Mouse (Mus musculus) neural tube, embryonic 12.5 days (tissue): ENCODE results near the gene Smpdl3a. TPM values are rescaled to one million over a fixed set of nuclear protein-coding genes. Genes with fewer than 3 reads are reported as not detected.
A peak's percentile ranks its signal among the peaks of the same experiment; 100 is the strongest.

Experiments
- ATAC-seq: fragments of 200-750 bp; cut with Nextera tagmentation; 2 replicates; pipeline ENCODE4 v1.8.0; 2017; ENCODE audit warnings: low read depth, mild to moderate bottlenecking, moderate TSS enrichment, moderate library complexity; ENCODE audit not compliant: low FRiP score
- H3K27ac ChIP-seq: fragments of 300-500 bp; sonication (generic); 2 replicates; pipeline ENCODE4 v1.5.1; 2016
- H3K27me3 ChIP-seq: fragments of 300-500 bp; sonication (generic); replicated peaks from 2 replicates; pipeline ENCODE4 v1.6.1; 2016; ENCODE audit warnings: mild to moderate bottlenecking
- H3K36me3 ChIP-seq: fragments of 300-500 bp; sonication (generic); 2 replicates; pipeline ENCODE4 v1.6.1; 2016; ENCODE audit warnings: mild to moderate bottlenecking
- H3K4me1 ChIP-seq: fragments of 300-500 bp; sonication (generic); 2 replicates; pipeline ENCODE4 v1.6.1; 2016
- H3K4me2 ChIP-seq: fragments of 300-500 bp; sonication (generic); replicated peaks from 2 replicates; pipeline ENCODE4 v1.6.1; 2016; ENCODE audit warnings: mild to moderate bottlenecking
- H3K4me3 ChIP-seq: fragments of 300-500 bp; sonication (generic); 2 replicates; pipeline ENCODE4 v1.5.1; 2016
- H3K9ac ChIP-seq: fragments of 300-500 bp; sonication (generic); 2 replicates; pipeline ENCODE4 v1.6.1; 2016; ENCODE audit warnings: mild to moderate bottlenecking
- H3K9me3 ChIP-seq: fragments of 300-500 bp; sonication (generic); 2 replicates; pipeline ENCODE4 v1.6.1; 2016; ENCODE audit warnings: mild to moderate bottlenecking
- WGBS: fragments of 180-500 bp; shearing (Covaris S2); methylation state at CpG from one replicate; pipeline ENCODE4 v1.1.7; 2016; 5-methylcytosine and 5-hydroxymethylcytosine counted together
- polyA plus RNA-seq: library from polyadenylated mRNA; unstranded; fragments of >200 nt; fragmentation: Nextera tagmentation; extraction: Ambion mirVana; gene quantifications from 2 replicates; pipeline ENCODE4 v1.2.1, GENCODE M21; 2016

The Smpdl3a gene
- polyA plus RNA-seq, 1 experiment from 2014 or later, result 17.8 TPM

- WGBS, result 100% methylated on average over 1 of the region's 1 CpGs
- Histone ChIP-seq H3K36me3 (peaks cover 25% of the 10 kb centered on the region), H3K27ac (no peak overlapping the region), H3K9ac (no peak overlapping the region), H3K4me2 (no peak overlapping the region), H3K27me3 (no peaks in the 10 kb centered on the region), H3K9me3 (peaks cover 12% of the 10 kb centered on the region; the same call in 1 of the 2 replicates), H3K4me1 (peaks cover 18% of the 10 kb centered on the region; the same call in 1 of the 2 replicates), H3K4me3 (no peak overlapping the region)
- no peak for ATAC-seq
Observed at GRCm38 (mm10) chr10:57792957-57793356, 1.2 kb upstream of the Smpdl3a start.

GRCm38 (mm10) chr10:57794491-57795461 is 641 bp downstream of the Smpdl3a start:
- Histone ChIP-seq H3K27me3 (no peaks in the 10 kb centered on the region), H3K4me3 (peak overlapping the region; percentile 58), H3K4me2 (peak overlapping the region; percentile 95), H3K9ac (peak overlapping the region; percentile 74), H3K36me3 (peaks cover 25% of the 10 kb centered on the region), H3K9me3 (peaks cover 12% of the 10 kb centered on the region; the same call in 1 of the 2 replicates), H3K27ac (peak overlapping the region; percentile 17; the same call in 1 of the 2 replicates), H3K4me1 (peaks cover 18% of the 10 kb centered on the region; the same call in 1 of the 2 replicates)
- ATAC-seq, result peak; percentile 79
- WGBS, result 2% methylated on average over 44 of the region's 44 CpGs

GRCm38 (mm10) chr10:57795542-57795941 is 1.4 kb downstream of the Smpdl3a start:
- Histone ChIP-seq H3K27ac (no peak overlapping the region), H3K9ac (no peak overlapping the region), H3K9me3 (peaks cover 12% of the 10 kb centered on the region; the same call in 1 of the 2 replicates), H3K27me3 (no peaks in the 10 kb centered on the region), H3K4me3 (peak overlapping the region; percentile 58; the same call in 1 of the 2 replicates), H3K4me1 (peaks cover 18% of the 10 kb centered on the region; the same call in 1 of the 2 replicates), H3K4me2 (peak overlapping the region; percentile 95), H3K36me3 (peaks cover 18% of the 10 kb centered on the region; the same call in 1 of the 2 replicates)
- ATAC-seq, result no peak
- WGBS, result 44% methylated on average over 4 of the region's 4 CpGs

GRCm38 (mm10) chr10:57796057-57796456 is 1.9 kb downstream of the Smpdl3a start:
- no peak; the same call in 1 of the 2 replicates for ATAC-seq
- Histone ChIP-seq H3K4me1 (peaks cover 18% of the 10 kb centered on the region; the same call in 1 of the 2 replicates), H3K27me3 (no peaks in the 10 kb centered on the region), H3K36me3 (peaks cover 17% of the 10 kb centered on the region; the same call in 1 of the 2 replicates), H3K4me2 (peak overlapping the region; percentile 95; the same call in 1 of the 2 replicates), H3K27ac (no peak overlapping the region), H3K9ac (no peak overlapping the region), H3K9me3 (peaks cover 12% of the 10 kb centered on the region; the same call in 1 of the 2 replicates), H3K4me3 (no peak overlapping the region)
- WGBS, result 53% methylated on average over 4 of the region's 4 CpGs

- 89% methylated on average over 1 of the region's 1 CpGs for WGBS
- no peak for ATAC-seq
- H3K9ac ChIP-seq, result no peak overlapping the region
- H3K4me3 ChIP-seq, result no peak overlapping the region
- H3K27ac ChIP-seq, result no peak overlapping the region
- H3K36me3 ChIP-seq, result peaks cover 11% of the 10 kb centered on the region; the same call in 1 of the 2 replicates
- no peaks in the 10 kb centered on the region for H3K27me3 ChIP-seq
- H3K4me1 ChIP-seq, result peaks cover 16% of the 10 kb centered on the region; the same call in 1 of the 2 replicates
- no peak overlapping the region for H3K4me2 ChIP-seq
- no peaks in the 10 kb centered on the region for H3K9me3 ChIP-seq
Observed at GRCm38 (mm10) chr10:57799486-57799885, 5.4 kb downstream of the Smpdl3a start.

- 96% methylated on average over 6 of the region's 6 CpGs for WGBS
- peaks cover 30% of the 10 kb centered on the region; the same call in 1 of the 2 replicates for H3K36me3 ChIP-seq
Observed at GRCm38 (mm10) chr10:57807754-57808153, 13.6 kb downstream of the Smpdl3a start.

GRCm38 (mm10) chr10:57812161-57812856 is 18.2 kb downstream of the Smpdl3a start:
- Histone ChIP-seq H3K4me2 (no peak overlapping the region), H3K4me1 (no peaks in the 10 kb centered on the region), H3K27me3 (no peaks in the 10 kb centered on the region), H3K9me3 (no peaks in the 10 kb centered on the region), H3K9ac (no peak overlapping the region), H3K36me3 (peaks cover 11% of the 10 kb centered on the region; the same call in 1 of the 2 replicates), H3K27ac (no peak overlapping the region), H3K4me3 (no peak overlapping the region)
- no peak for ATAC-seq
- 85% methylated on average over 5 of the region's 5 CpGs for WGBS

More at GRCm38 (mm10) chr10:57807754-57808153, 13.6 kb downstream of the Smpdl3a start:
- Histone ChIP-seq H3K27me3 (no peaks in the 10 kb centered on the region), H3K9me3 (no peaks in the 10 kb centered on the region), H3K4me3 (no peak overlapping the region), H3K9ac (no peak overlapping the region), H3K4me2 (no peak overlapping the region), H3K27ac (no peak overlapping the region), H3K4me1 (no peaks in the 10 kb centered on the region)
- ATAC-seq, result no peak

GRCm38 (mm10) chr10:57814295-57814694 is 20.2 kb downstream of the Smpdl3a start:
- WGBS, result 67% methylated on average over 2 of the region's 2 CpGs
- H3K27me3 ChIP-seq, result no peaks in the 10 kb centered on the region
- no peak overlapping the region for H3K27ac ChIP-seq
- H3K4me3 ChIP-seq, result no peak overlapping the region
- H3K36me3 ChIP-seq, result peaks cover 11% of the 10 kb centered on the region; the same call in 1 of the 2 replicates
- H3K9ac ChIP-seq, result no peak overlapping the region
- no peaks in the 10 kb centered on the region for H3K4me1 ChIP-seq
- H3K9me3 ChIP-seq, result no peaks in the 10 kb centered on the region
- no peak overlapping the region for H3K4me2 ChIP-seq
- ATAC-seq, result no peak

GRCm38 (mm10) chr10:57815869-57816268 is 21.7 kb downstream of the Smpdl3a start:
- no peak overlapping the region for H3K9ac ChIP-seq
- H3K27ac ChIP-seq, result no peak overlapping the region
- no peak overlapping the region for H3K4me3 ChIP-seq
- WGBS, result 83% methylated on average over 6 of the region's 6 CpGs
- ATAC-seq, result no peak
- H3K4me2 ChIP-seq, result no peak overlapping the region
- peaks cover 6% of the 10 kb centered on the region; the same call in 1 of the 2 replicates for H3K36me3 ChIP-seq
- peaks cover 3% of the 10 kb centered on the region; the same call in 1 of the 2 replicates for H3K27me3 ChIP-seq
- no peaks in the 10 kb centered on the region for H3K9me3 ChIP-seq
- H3K4me1 ChIP-seq, result no peaks in the 10 kb centered on the region

GRCm38 (mm10) chr10:57819209-57819608 is 25.1 kb downstream of the Smpdl3a start:
- no peaks in the 10 kb centered on the region for H3K9me3 ChIP-seq
- 93% methylated on average over 2 of the region's 2 CpGs for WGBS
- H3K4me3 ChIP-seq, result no peak overlapping the region
- H3K4me2 ChIP-seq, result no peak overlapping the region
- peaks cover 3% of the 10 kb centered on the region; the same call in 1 of the 2 replicates for H3K27me3 ChIP-seq
- H3K36me3 ChIP-seq, result no peaks in the 10 kb centered on the region
- no peak overlapping the region for H3K9ac ChIP-seq
- ATAC-seq, result no peak
- no peaks in the 10 kb centered on the region for H3K4me1 ChIP-seq
- no peak overlapping the region for H3K27ac ChIP-seq

GRCm38 (mm10) chr10:57822473-57822872 is 28.3 kb downstream of the Smpdl3a start:
- no peaks in the 10 kb centered on the region for H3K9me3 ChIP-seq
- no peak overlapping the region for H3K4me3 ChIP-seq
- H3K36me3 ChIP-seq, result no peaks in the 10 kb centered on the region
- no peak overlapping the region for H3K9ac ChIP-seq
- ATAC-seq, result peak; percentile 89
- H3K27ac ChIP-seq, result no peak overlapping the region
- no peaks in the 10 kb centered on the region for H3K4me1 ChIP-seq
- no peak overlapping the region for H3K4me2 ChIP-seq
- WGBS, result 11% methylated on average over 3 of the region's 3 CpGs
- peaks cover 3% of the 10 kb centered on the region; the same call in 1 of the 2 replicates for H3K27me3 ChIP-seq
